Mouse (Mus musculus) forebrain, embryonic 14.5 days (tissue): ENCODE measurements at regions not wholly inside any gene's neighbourhood (a gene's known extent, or its start where the extent isn't known, plus 50 kb on each side); places are given as distances from the start of the nearest gene placed in this dataset.

Source experiments
- ATAC-seq: fragments of 200-750 bp; cut with Nextera tagmentation; 2 replicates; pipeline ENCODE4 v1.8.0; 2017; ENCODE audit warnings: mild to moderate bottlenecking, moderate library complexity
- DNase-seq: peaks from one replicate; pipeline ENCODE4 v3.0.0-alpha.2; 2015; ENCODE audit warnings: low spot score
- H3K27ac ChIP-seq: fragments of 300-500 bp; sonication (generic); 2 replicates; pipeline ENCODE4 v1.5.1; 2014; ENCODE audit warnings: low read depth, mild to moderate bottlenecking, control low read depth, low read length, moderate library complexity
- H3K27me3 ChIP-seq: fragments of 300-500 bp; sonication (generic); replicated peaks from 2 replicates; pipeline ENCODE4 v1.6.1; 2014; ENCODE audit warnings: low read length, control low read depth, mixed read lengths; ENCODE audit not compliant: control insufficient read depth, insufficient read depth
- H3K36me3 ChIP-seq: fragments of 300-500 bp; sonication (generic); 2 replicates; pipeline ENCODE4 v1.6.1; 2014; ENCODE audit warnings: low read length, control low read depth; ENCODE audit not compliant: control insufficient read depth, insufficient read depth
- H3K4me1 ChIP-seq: fragments of 300-500 bp; sonication (generic); 2 replicates; pipeline ENCODE4 v1.6.1; 2014; ENCODE audit warnings: antibody characterized with exemption, low read length, control low read depth; ENCODE audit not compliant: control insufficient read depth, insufficient read depth
- H3K4me2 ChIP-seq: fragments of 300-500 bp; sonication (generic); 2 replicates; pipeline ENCODE4 v1.6.1; 2014; ENCODE audit warnings: mild to moderate bottlenecking, control low read depth, low read length
- H3K4me3 ChIP-seq: fragments of 300-500 bp; sonication (generic); 2 replicates; pipeline ENCODE4 v1.5.1; 2014; ENCODE audit warnings: low read depth, low read length, control low read depth
- H3K9ac ChIP-seq: fragments of 300-500 bp; sonication (generic); 2 replicates; pipeline ENCODE4 v1.6.1; 2014; ENCODE audit warnings: mild to moderate bottlenecking, low read length, control low read depth, moderate library complexity
- H3K9me3 ChIP-seq: fragments of 300-500 bp; sonication (generic); replicated peaks from 2 replicates; pipeline ENCODE4 v1.6.1; 2016; ENCODE audit warnings: low read length, control low read depth, mixed read lengths; ENCODE audit not compliant: control insufficient read depth
- WGBS: fragments of 180-500 bp; shearing (Covaris S2); extraction: QIAGEN DNeasy Blood & Tissue Kit; methylation state at CpG from one replicate; pipeline ENCODE4 v1.1.7; 2014; 5-methylcytosine and 5-hydroxymethylcytosine counted together

- 95% methylated on average over 12 of the region's 12 CpGs for WGBS
- Histone ChIP-seq H3K4me3 (no peak overlapping the region), H3K4me1 (no peaks in the 10 kb centered on the region), H3K9me3 (no peaks in the 10 kb centered on the region), H3K4me2 (no peak overlapping the region), H3K27me3 (no peaks in the 10 kb centered on the region), H3K9ac (no peak overlapping the region), H3K36me3 (no peaks in the 10 kb centered on the region), H3K27ac (no peak overlapping the region)
- no peak for DNase-seq
- no peak for ATAC-seq
Measured at GRCm38 (mm10) chr19:60344911-60345310, 118.4 kb upstream of the Fam204a start.

- Histone ChIP-seq H3K27ac (no peak overlapping the region), H3K4me3 (no peak overlapping the region), H3K9ac (no peak overlapping the region), H3K27me3 (no peaks in the 10 kb centered on the region), H3K4me2 (no peak overlapping the region), H3K36me3 (no peaks in the 10 kb centered on the region), H3K4me1 (no peaks in the 10 kb centered on the region), H3K9me3 (no peaks in the 10 kb centered on the region)
- WGBS = 2% methylated on average over 3 of the region's 3 CpGs
- DNase-seq (peak; percentile 88), ATAC-seq (peak; percentile 52; the same call in 1 of the 2 replicates)
Measured at GRCm38 (mm10) chr19:60341485-60341884, 115.0 kb upstream of the Fam204a start.

- H3K9ac ChIP-seq = no peak overlapping the region
- H3K4me2 ChIP-seq = no peak overlapping the region
- WGBS = 83% methylated on average over 6 of the region's 6 CpGs
- H3K4me3 ChIP-seq = no peak overlapping the region
- H3K27me3 ChIP-seq = no peaks in the 10 kb centered on the region
- no peaks in the 10 kb centered on the region for H3K36me3 ChIP-seq
- ATAC-seq (no peak), DNase-seq (peak; percentile 32)
- no peaks in the 10 kb centered on the region for H3K4me1 ChIP-seq
- H3K27ac ChIP-seq = no peak overlapping the region
- H3K9me3 ChIP-seq = no peaks in the 10 kb centered on the region
Measured at GRCm38 (mm10) chr19:60340234-60340633, 113.7 kb upstream of the Fam204a start.

- no peak for DNase-seq
- WGBS = 42% methylated on average over 7 of the region's 7 CpGs
- H3K4me1 ChIP-seq = no peaks in the 10 kb centered on the region
- H3K4me3 ChIP-seq = no peak overlapping the region
- H3K27me3 ChIP-seq = no peaks in the 10 kb centered on the region
- H3K9ac ChIP-seq = no peak overlapping the region
- H3K36me3 ChIP-seq = no peaks in the 10 kb centered on the region
- no peaks in the 10 kb centered on the region for H3K9me3 ChIP-seq
- no peak overlapping the region for H3K4me2 ChIP-seq
- no peak overlapping the region for H3K27ac ChIP-seq
- ATAC-seq = no peak
Measured at GRCm38 (mm10) chr19:60334521-60334920, 108.0 kb upstream of the Fam204a start.

GRCm38 (mm10) chr19:60328295-60328694 is 101.8 kb upstream of the Fam204a start:
- Histone ChIP-seq H3K27ac (no peak overlapping the region), H3K9ac (no peak overlapping the region), H3K36me3 (no peaks in the 10 kb centered on the region), H3K4me3 (no peak overlapping the region), H3K4me2 (no peak overlapping the region), H3K27me3 (no peaks in the 10 kb centered on the region), H3K9me3 (no peaks in the 10 kb centered on the region), H3K4me1 (peaks cover 5% of the 10 kb centered on the region; the same call in 1 of the 2 replicates)
- peak; percentile 27 for DNase-seq
- 32% methylated on average over 3 of the region's 3 CpGs for WGBS
- no peak for ATAC-seq

- Histone ChIP-seq H3K4me1 (peaks cover 5% of the 10 kb centered on the region; the same call in 1 of the 2 replicates), H3K4me3 (no peak overlapping the region), H3K27me3 (no peaks in the 10 kb centered on the region), H3K4me2 (no peak overlapping the region), H3K9ac (no peak overlapping the region), H3K36me3 (no peaks in the 10 kb centered on the region), H3K9me3 (no peaks in the 10 kb centered on the region), H3K27ac (no peak overlapping the region)
- DNase-seq = no peak
- ATAC-seq = no peak
Measured at GRCm38 (mm10) chr19:60325612-60326011, 99.1 kb upstream of the Fam204a start.

- H3K4me2 ChIP-seq = no peak overlapping the region
- H3K27ac ChIP-seq = no peak overlapping the region
- ATAC-seq (no peak), DNase-seq (peak; percentile 19)
- H3K36me3 ChIP-seq = no peaks in the 10 kb centered on the region
- H3K9ac ChIP-seq = no peak overlapping the region
- peaks cover 5% of the 10 kb centered on the region; the same call in 1 of the 2 replicates for H3K4me1 ChIP-seq
- no peaks in the 10 kb centered on the region for H3K9me3 ChIP-seq
- 42% methylated on average over 5 of the region's 5 CpGs for WGBS
- H3K4me3 ChIP-seq = no peak overlapping the region
- no peaks in the 10 kb centered on the region for H3K27me3 ChIP-seq
Measured at GRCm38 (mm10) chr19:60325112-60325511, 98.6 kb upstream of the Fam204a start.

- Histone ChIP-seq H3K27me3 (no peaks in the 10 kb centered on the region), H3K4me3 (no peak overlapping the region), H3K4me1 (no peaks in the 10 kb centered on the region), H3K4me2 (no peak overlapping the region), H3K9me3 (no peaks in the 10 kb centered on the region), H3K27ac (no peak overlapping the region), H3K36me3 (no peaks in the 10 kb centered on the region), H3K9ac (no peak overlapping the region)
- WGBS = 26% methylated on average over 4 of the region's 4 CpGs
- DNase-seq = peak; percentile 91
- peak; percentile 71; the same call in 1 of the 2 replicates for ATAC-seq
Measured at GRCm38 (mm10) chr19:60310591-60310990, 84.1 kb upstream of the Fam204a start.

- Histone ChIP-seq H3K27me3 (no peaks in the 10 kb centered on the region), H3K4me2 (no peak overlapping the region), H3K9me3 (no peaks in the 10 kb centered on the region), H3K27ac (no peak overlapping the region), H3K36me3 (no peaks in the 10 kb centered on the region), H3K4me1 (no peaks in the 10 kb centered on the region), H3K9ac (no peak overlapping the region), H3K4me3 (no peak overlapping the region)
- DNase-seq (no peak), ATAC-seq (no peak)
- WGBS = 61% methylated on average over 6 of the region's 6 CpGs
Measured at GRCm38 (mm10) chr19:60302371-60302770, 75.9 kb upstream of the Fam204a start.
